Mouse (Mus musculus): Measurements from ENCODE around the gene Kif21a. TPM values are rescaled to one million over a fixed set of nuclear protein-coding genes. Genes with fewer than 3 reads are reported as not detected.
A peak's percentile ranks its signal among the peaks of the same experiment; 100 is the strongest.

Gene Kif21a
- total and polyA plus RNA-seq, 2 experiments from 2014 or later: 33.2 to 64.9 TPM

GRCm38 (mm10) chr15:91072440-91072839, 22.7 kb upstream of the Kif21a start:
- Histone ChIP-seq H3K27ac (ENCODE audit: low read depth, low read length) (no peak overlapping the region), H3K9me3 (ENCODE audit: low read length) (no peaks in the 10 kb centered on the region), H3K27me3 (ENCODE audit: insufficient read depth, low read length) (no peaks in the 10 kb centered on the region), H3K9ac (replicated peaks; ENCODE audit: low read length, poor library complexity, severe bottlenecking) (no peak overlapping the region), H3K36me3 (ENCODE audit: insufficient read depth, low read length) (no peaks in the 10 kb centered on the region), H3K4me3 (ENCODE audit: low read depth, low read length) (no peak overlapping the region), H3K4me1 (ENCODE audit: insufficient read depth, low read length) (no peaks in the 10 kb centered on the region), H3K4me2 (ENCODE audit: low read depth, low read length, poor library complexity, severe bottlenecking) (no peak overlapping the region)
- 100% methylated on average over 1 of the region's 1 CpGs for WGBS
- ATAC-seq (ENCODE audit: low FRiP score): no peak
- TF ChIP-seq CTCF (IDR thresholded peaks at IDR 0.05): no peak
- DNase-seq (ENCODE audit: low spot score): no peak

GRCm38 (mm10) chr15:91064310-91064826, 14.6 kb upstream of the Kif21a start:
- Histone ChIP-seq H3K9ac (replicated peaks; ENCODE audit: low read length, poor library complexity, severe bottlenecking) (no peak overlapping the region), H3K4me1 (ENCODE audit: insufficient read depth, low read length) (no peaks in the 10 kb centered on the region), H3K9me3 (ENCODE audit: low read length) (no peaks in the 10 kb centered on the region), H3K27me3 (ENCODE audit: insufficient read depth, low read length) (no peaks in the 10 kb centered on the region), H3K4me3 (ENCODE audit: low read depth, low read length) (no peak overlapping the region), H3K27ac (ENCODE audit: low read depth, low read length) (no peak overlapping the region), H3K36me3 (ENCODE audit: insufficient read depth, low read length) (no peaks in the 10 kb centered on the region), H3K4me2 (ENCODE audit: low read depth, low read length, poor library complexity, severe bottlenecking) (no peak overlapping the region)
- WGBS: 80% methylated on average over 12 of the region's 12 CpGs
- DNase-seq (ENCODE audit: low spot score) (no peak), ATAC-seq (ENCODE audit: low FRiP score) (no peak)
- TF ChIP-seq CTCF (IDR thresholded peaks at IDR 0.05): no peak

GRCm38 (mm10) chr15:91063845-91064244, 14.1 kb upstream of the Kif21a start:
- peak; percentile 87 for DNase-seq (ENCODE audit: low spot score)
- no peaks in the 10 kb centered on the region for H3K9me3 ChIP-seq (ENCODE audit: low read length)
- WGBS: 42% methylated on average over 7 of the region's 7 CpGs
- 0 out of 2 replicates have a peak, but pooled peaks have one; percentile 60 for ATAC-seq (ENCODE audit: low FRiP score)
- H3K27me3 ChIP-seq (ENCODE audit: insufficient read depth, low read length): no peaks in the 10 kb centered on the region
- H3K27ac ChIP-seq (ENCODE audit: low read depth, low read length): no peak overlapping the region
- H3K4me2 ChIP-seq (ENCODE audit: low read depth, low read length, poor library complexity, severe bottlenecking): no peak overlapping the region
- no peak overlapping the region for H3K4me3 ChIP-seq (ENCODE audit: low read depth, low read length)
- TF ChIP-seq CTCF (IDR thresholded peaks at IDR 0.05): no peak
- H3K36me3 ChIP-seq (ENCODE audit: insufficient read depth, low read length): no peaks in the 10 kb centered on the region
- H3K9ac ChIP-seq (replicated peaks; ENCODE audit: low read length, poor library complexity, severe bottlenecking): no peak overlapping the region
- no peaks in the 10 kb centered on the region for H3K4me1 ChIP-seq (ENCODE audit: insufficient read depth, low read length)

GRCm38 (mm10) chr15:91056866-91057342, 7.2 kb upstream of the Kif21a start:
- H3K27me3 ChIP-seq (ENCODE audit: insufficient read depth, low read length): no peaks in the 10 kb centered on the region
- H3K4me3 ChIP-seq (ENCODE audit: low read depth, low read length): no peak overlapping the region
- DNase-seq (ENCODE audit: low spot score) (no peak), ATAC-seq (ENCODE audit: low FRiP score) (no peak)
- no peaks in the 10 kb centered on the region for H3K9me3 ChIP-seq (ENCODE audit: low read length)
- H3K4me2 ChIP-seq (ENCODE audit: low read depth, low read length, poor library complexity, severe bottlenecking): no peak overlapping the region
- H3K9ac ChIP-seq (replicated peaks; ENCODE audit: low read length, poor library complexity, severe bottlenecking): no peak overlapping the region
- no peaks in the 10 kb centered on the region for H3K4me1 ChIP-seq (ENCODE audit: insufficient read depth, low read length)
- no peaks in the 10 kb centered on the region for H3K36me3 ChIP-seq (ENCODE audit: insufficient read depth, low read length)
- WGBS: 58% methylated on average over 3 of the region's 3 CpGs
- no peak overlapping the region for H3K27ac ChIP-seq (ENCODE audit: low read depth, low read length)
- no peak for TF ChIP-seq CTCF (IDR thresholded peaks at IDR 0.05)

GRCm38 (mm10) chr15:91056176-91056865, 6.6 kb upstream of the Kif21a start:
- Histone ChIP-seq H3K4me1 (ENCODE audit: insufficient read depth, low read length) (no peaks in the 10 kb centered on the region), H3K9ac (replicated peaks; ENCODE audit: low read length, poor library complexity, severe bottlenecking) (no peak overlapping the region), H3K4me2 (ENCODE audit: low read depth, low read length, poor library complexity, severe bottlenecking) (no peak overlapping the region), H3K9me3 (ENCODE audit: low read length) (no peaks in the 10 kb centered on the region), H3K4me3 (ENCODE audit: low read depth, low read length) (no peak overlapping the region), H3K36me3 (ENCODE audit: insufficient read depth, low read length) (no peaks in the 10 kb centered on the region), H3K27me3 (ENCODE audit: insufficient read depth, low read length) (no peaks in the 10 kb centered on the region), H3K27ac (ENCODE audit: low read depth, low read length) (no peak overlapping the region)
- no peak for TF ChIP-seq CTCF (IDR thresholded peaks at IDR 0.05)
- peak; percentile 94 for DNase-seq (ENCODE audit: low spot score)
- WGBS: 25% methylated on average over 5 of the region's 5 CpGs
- ATAC-seq (ENCODE audit: low FRiP score): peak; percentile 27; the same call in 1 of the 2 replicates

- WGBS: under 1% methylated on average over 47 of the region's 47 CpGs
- H3K27me3 ChIP-seq (ENCODE audit: insufficient read depth, low read length): no peaks in the 10 kb centered on the region
- H3K4me2 ChIP-seq (ENCODE audit: low read depth, low read length, poor library complexity, severe bottlenecking): peak overlapping the region; percentile 74
- no peaks in the 10 kb centered on the region for H3K36me3 ChIP-seq (ENCODE audit: insufficient read depth, low read length)
- no peak for TF ChIP-seq CTCF (IDR thresholded peaks at IDR 0.05)
- H3K27ac ChIP-seq (ENCODE audit: low read depth, low read length): peak overlapping the region; percentile 99
- peak overlapping the region; percentile 98 for H3K9ac ChIP-seq (replicated peaks; ENCODE audit: low read length, poor library complexity, severe bottlenecking)
- no peaks in the 10 kb centered on the region for H3K9me3 ChIP-seq (ENCODE audit: low read length)
- H3K4me1 ChIP-seq (ENCODE audit: insufficient read depth, low read length): 0 out of 2 replicates have a peak, but pooled peaks cover 6% of the 10 kb centered on the region
- H3K4me3 ChIP-seq (ENCODE audit: low read depth, low read length): peak overlapping the region; percentile 96
- peak; percentile 38 for DNase-seq (ENCODE audit: low spot score)
- peak; percentile 47 for ATAC-seq (ENCODE audit: low FRiP score)
Measured at GRCm38 (mm10) chr15:91048951-91049495, 725 bp downstream of the Kif21a start.
